Mouse (Mus musculus) CD4-positive helper T cell, adult 2 months (primary cell): ENCODE measurements around the gene Arl8b.
"Not testable (repeated sequence)": the region's sequence is repeated elsewhere in the genome, so short reads cannot be mapped to it uniquely, and the experiment has no call there.

Source experiments
- DNase-seq: peaks from one replicate; pipeline ENCODE4 v3.0.0-alpha.2; 2012; ENCODE audit warnings: low read depth, missing footprints, low spot score

Gene Arl8b

GRCm38 (mm10) chr6:108835765-108836691, 53.1 kb downstream of the Arl8b start:
- peak; percentile 82 for DNase-seq

GRCm38 (mm10) chr6:108837081-108837480, 54.2 kb downstream of the Arl8b start:
- no peak for DNase-seq

- DNase-seq, result peak; percentile 24
Measured at GRCm38 (mm10) chr6:108837958-108838357, 55.1 kb downstream of the Arl8b start.

- peak; percentile 54 for DNase-seq
Measured at GRCm38 (mm10) chr6:108839432-108839831, 56.5 kb downstream of the Arl8b start.

GRCm38 (mm10) chr6:108840861-108841640, 58.2 kb downstream of the Arl8b start:
- DNase-seq, result no peak

GRCm38 (mm10) chr6:108843664-108844063, 60.8 kb downstream of the Arl8b start:
- DNase-seq, result no peak

- DNase-seq, result peak; percentile 59
Measured at GRCm38 (mm10) chr6:108844093-108844492, 61.2 kb downstream of the Arl8b start.

GRCm38 (mm10) chr6:108844771-108845170, 61.9 kb downstream of the Arl8b start:
- DNase-seq, result no peak

- DNase-seq, result no peak
Measured at GRCm38 (mm10) chr6:108852088-108852670, 69.3 kb downstream of the Arl8b start.

- DNase-seq, result no peak
Measured at GRCm38 (mm10) chr6:108852986-108853385, 70.1 kb downstream of the Arl8b start.

- DNase-seq, result no peak
Measured at GRCm38 (mm10) chr6:108858583-108858982, 75.7 kb downstream of the Arl8b start.

GRCm38 (mm10) chr6:108861226-108861625, 78.3 kb downstream of the Arl8b start:
- no peak for DNase-seq

- DNase-seq, result peak; percentile 32
Measured at GRCm38 (mm10) chr6:108862548-108862947, 79.6 kb downstream of the Arl8b start.

- DNase-seq, result no peak
Measured at GRCm38 (mm10) chr6:108866317-108866716, 83.4 kb downstream of the Arl8b start.

GRCm38 (mm10) chr6:108869031-108869430, 86.1 kb downstream of the Arl8b start:
- not testable (repeated sequence) for DNase-seq

- no peak for DNase-seq
Measured at GRCm38 (mm10) chr6:108870421-108870820, 87.5 kb downstream of the Arl8b start.

GRCm38 (mm10) chr6:108871251-108871650, 88.4 kb downstream of the Arl8b start:
- DNase-seq, result no peak
